Mouse (Mus musculus) CH12.LX (cell line): ENCODE results near the gene Tfr2. TPM values are rescaled to one million over a fixed set of nuclear protein-coding genes. Genes with fewer than 3 reads are reported as not detected.

Experiments
- DNase-seq: peaks from one replicate; pipeline ENCODE4 v3.0.0-alpha.2; 2013; ENCODE audit errors: extremely low read depth
- H3K27ac ChIP-seq: 2 replicates; pipeline ENCODE4 v1.5.1; 2012; ENCODE audit warnings: low read depth, mild to moderate bottlenecking, control low read depth, moderate library complexity; ENCODE audit not compliant: insufficient read depth
- H3K27me3 ChIP-seq: replicated peaks from 2 replicates; pipeline ENCODE3; 2012; ENCODE audit warnings: inconsistent platforms
- H3K36me3 ChIP-seq, 2 experiments: replicated peaks in 1 of 2; 2 replicates each; pipeline versions ENCODE3 to v1.6.1; 2012; ENCODE audit warnings: inconsistent platforms in 1 of 2, low read length in 1 of 2, mild to moderate bottlenecking in 1 of 2, mixed read lengths in 1 of 2, moderate library complexity in 1 of 2; ENCODE audit not compliant: control insufficient read depth in 1 of 2, insufficient read depth in 1 of 2
- H3K4me1 ChIP-seq, 2 experiments: 2 replicates each; pipeline ENCODE4 v1.6.1; 2012; ENCODE audit warnings: inconsistent platforms in 1 of 2, moderate library complexity in 1 of 2; ENCODE audit not compliant: insufficient read depth in 2 of 2, control insufficient read depth in 1 of 2
- H3K4me2 ChIP-seq: 2 replicates; pipeline ENCODE4 v1.6.1; 2012; ENCODE audit warnings: low read depth, mild to moderate bottlenecking, control low read depth; ENCODE audit not compliant: poor library complexity, insufficient read depth, severe bottlenecking
- H3K4me3 ChIP-seq, 3 experiments: fragments of 150-350 bp in 1 of 3; sonication (generic) in 1 of 3; replicated peaks in 1 of 3; 2 replicates each; pipeline versions ENCODE3 to v1.5.1; 2011 to 2012; ENCODE audit warnings: low read depth in 2 of 3, low read length in 2 of 3, mild to moderate bottlenecking in 2 of 3, moderate library complexity in 2 of 3, control low read depth in 1 of 3, improper control_type of control experiment in 1 of 3, inconsistent platforms in 1 of 3, mixed read lengths in 1 of 3; ENCODE audit not compliant: poor library complexity in 1 of 3
- H3K79me2 ChIP-seq: replicated peaks from 2 replicates; pipeline ENCODE4 v1.6.1; 2012; ENCODE audit warnings: mild to moderate bottlenecking, moderate library complexity; ENCODE audit not compliant: control insufficient read depth, poor library complexity, insufficient read depth, severe bottlenecking; ENCODE audit errors: extremely low read depth
- H3K9ac ChIP-seq: 2 replicates; pipeline ENCODE4 v1.6.1; 2012; ENCODE audit warnings: low read depth, mild to moderate bottlenecking, control low read depth, moderate library complexity; ENCODE audit not compliant: insufficient read depth
- H3K9me3 ChIP-seq: replicated peaks from 2 replicates; pipeline ENCODE3; 2012; ENCODE audit warnings: low read length, inconsistent platforms, mixed read lengths
- CHD1 ChIP-seq: IDR thresholded peaks from 2 replicates; pipeline ENCODE4 v1.6.1; 2012; ENCODE audit warnings: low read depth, low read length, improper control_type of control experiment, inconsistent platforms
- ELF1 ChIP-seq: IDR thresholded peaks from 2 replicates; pipeline ENCODE4 v1.6.1; 2014; ENCODE audit warnings: low read depth, mild to moderate bottlenecking, inconsistent platforms, low read length, improper control_type of control experiment
- GABPA ChIP-seq: IDR thresholded peaks from 2 replicates; pipeline ENCODE4 v1.6.1; 2012; ENCODE audit warnings: low read depth, low read length, improper control_type of control experiment, inconsistent platforms; ENCODE audit not compliant: insufficient replicate concordance
- JUN ChIP-seq: IDR thresholded peaks from 2 replicates; pipeline ENCODE4 v1.6.1; 2011; ENCODE audit warnings: low read depth, mild to moderate bottlenecking, low read length, improper control_type of control experiment, moderate library complexity; ENCODE audit not compliant: insufficient read depth
- KAT2A ChIP-seq: IDR thresholded peaks from 2 replicates; pipeline ENCODE4 v1.6.1; 2012; ENCODE audit warnings: low read length, improper control_type of control experiment, inconsistent platforms; ENCODE audit not compliant: insufficient replicate concordance
- MAZ ChIP-seq: IDR thresholded peaks from 2 replicates; pipeline ENCODE4 v1.6.1; 2012; ENCODE audit warnings: low read depth, mild to moderate bottlenecking, inconsistent platforms, low read length, improper control_type of control experiment, moderate library complexity
- MEF2A ChIP-seq: IDR thresholded peaks from 2 replicates; pipeline ENCODE4 v1.6.1; 2014; ENCODE audit warnings: low read depth, mild to moderate bottlenecking, inconsistent platforms, low read length, improper control_type of control experiment, borderline replicate concordance
- MXI1 ChIP-seq: IDR thresholded peaks from 2 replicates; pipeline ENCODE4 v1.6.1; 2011; ENCODE audit warnings: mild to moderate bottlenecking, low read depth, low read length, improper control_type of control experiment
- NELFE ChIP-seq: IDR thresholded peaks from 2 replicates; pipeline ENCODE4 v1.6.1; 2011; ENCODE audit warnings: low read depth, low read length, improper control_type of control experiment
- POLR2A ChIP-seq: IDR thresholded peaks from 2 replicates; pipeline ENCODE4 v1.6.1; 2011; ENCODE audit warnings: low read depth, mild to moderate bottlenecking, improper control_type of control experiment, low read length
- POLR2AphosphoS2 ChIP-seq: IDR thresholded peaks from 2 replicates; pipeline ENCODE4 v1.6.1; 2011; ENCODE audit warnings: low read depth, low read length, improper control_type of control experiment
- RCOR1 ChIP-seq: conservative IDR thresholded peaks from 2 replicates; pipeline ENCODE4 v1.6.1; 2012; ENCODE audit warnings: low read depth, mild to moderate bottlenecking, inconsistent platforms, low read length, improper control_type of control experiment
- TBP ChIP-seq: conservative IDR thresholded peaks from 2 replicates; pipeline ENCODE4 v1.6.1; 2011; ENCODE audit warnings: low read depth, low read length, improper control_type of control experiment
- TCF12 ChIP-seq: IDR thresholded peaks from 2 replicates; pipeline ENCODE4 v1.6.1; 2014; ENCODE audit warnings: low read depth, mild to moderate bottlenecking, inconsistent platforms, low read length, improper control_type of control experiment
- UBTF ChIP-seq: IDR thresholded peaks from 2 replicates; pipeline ENCODE4 v1.6.1; 2012; ENCODE audit warnings: low read depth, mild to moderate bottlenecking, inconsistent platforms, low read length, improper control_type of control experiment, moderate library complexity
- dilution Hi-C: fragments of 300-500 bp; cut with MboI; formaldehyde crosslinking; loops from 2 replicates; pipeline ENCODE4 v1.14.3; 2020; ENCODE audit warnings: low sequenced_read_pairs; ENCODE audit not compliant: extremely low pct_unique_long_range_greater_than_20kb, extremely low pct_ligation_motif_present
- in situ Hi-C: fragments of 300-500 bp; cut with MboI; formaldehyde crosslinking; loops from 3 replicates; pipeline ENCODE4 v1.14.3; 2019; ENCODE audit warnings: low sequenced_read_pairs, low pct_ligation_motif_present, low pct_unique_long_range_greater_than_20kb, mixed read lengths
- polyA plus RNA-seq: library from polyadenylated mRNA; unstranded; fragments of >175 nt; gene quantifications from 2 replicates; pipeline ENCODE4 v1.2.1, GENCODE M21; 2012; ENCODE audit warnings: low read depth; ENCODE audit not compliant: insufficient read length
- total RNA-seq, 2 experiments: library from RNA; depleted of rRNA; stranded (reverse); fragments of 300-350 nt in 1 of 2; fragments of >200 nt in 1 of 2; gene quantifications; 2 replicates each; pipeline ENCODE4 v1.2.3; 2012 to 2014

Gene Tfr2
- total and polyA plus RNA-seq, 3 experiments, result 0.67 to 2.2 (median 2.2) TPM

DNA sequence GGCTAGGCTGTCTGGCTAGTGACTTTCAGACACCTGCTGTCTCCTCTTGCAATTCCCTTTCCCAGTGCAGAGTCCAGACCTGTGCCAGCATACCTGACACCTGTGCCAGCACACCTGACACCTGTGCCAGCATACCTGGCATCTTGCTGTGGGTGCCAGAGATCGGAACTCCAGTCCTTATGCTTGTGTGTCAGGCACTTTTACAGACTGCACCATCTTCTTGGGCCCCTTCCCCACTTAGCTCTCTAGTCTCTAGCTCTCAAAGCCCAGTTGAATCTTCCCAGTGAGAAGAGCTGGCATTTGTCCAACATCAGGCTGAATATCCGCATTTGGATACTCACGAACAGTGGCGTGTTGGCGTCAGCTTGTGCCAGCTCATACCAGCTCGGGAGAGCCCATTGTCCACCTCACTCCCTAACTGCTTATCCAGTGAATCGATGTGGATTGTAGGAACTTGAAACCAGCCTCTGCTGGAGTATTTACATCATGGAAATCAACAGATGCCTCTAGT, 30.3 kb upstream of the Tfr2 start:
- Histone ChIP-seq H3K27ac (no peak overlapping the region), H3K9ac (no peak overlapping the region), H3K4me2 (no peak overlapping the region), H3K79me2 (no peaks in the 10 kb centered on the region), H3K4me3 (no peak overlapping the region), H3K27me3 (peaks cover 1% of the 10 kb centered on the region), H3K4me1 (peaks cover 0 to 8% of the 10 kb centered on the region in 2 experiments; a peak in 2 of 4 replicates), H3K36me3 (no peaks in the 10 kb centered on the region), H3K9me3 (no peaks in the 10 kb centered on the region)
- DNase-seq, result no peak
- dilution Hi-C loops, result no loop called here
- in situ Hi-C loops, result no loop called here
- TF ChIP-seq GABPA, result no peak
- no peak for TF ChIP-seq POLR2AphosphoS2
- TF ChIP-seq JUN, result no peak
- TF ChIP-seq ELF1, result no peak
- TF ChIP-seq UBTF, result no peak
- no peak for TF ChIP-seq NELFE
- no peak for TF ChIP-seq MAZ
- TF ChIP-seq KAT2A, result no peak
- no peak for TF ChIP-seq MXI1
- TF ChIP-seq TBP, result no peak
- no peak for TF ChIP-seq TCF12

DNA sequence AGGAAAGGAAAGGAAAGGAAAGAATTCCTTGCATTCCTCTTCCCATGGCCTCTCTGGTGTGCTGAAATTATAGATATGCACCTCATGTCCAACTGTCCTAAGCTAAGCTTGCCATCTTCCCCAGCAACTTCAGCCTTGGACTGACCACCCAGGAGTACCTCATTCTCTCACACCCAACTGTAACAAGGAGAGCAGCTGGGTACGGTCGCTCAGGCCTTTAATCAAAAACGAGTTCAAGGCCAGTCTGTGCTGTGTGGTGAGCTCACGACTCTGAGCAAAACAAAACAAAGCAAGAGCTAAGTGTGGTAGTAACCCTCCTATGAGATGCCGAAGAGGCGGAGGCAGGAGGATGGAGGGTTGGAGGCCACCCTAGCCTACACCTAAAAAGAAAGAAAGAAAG, 28.6 kb upstream of the Tfr2 start:
- H3K36me3 ChIP-seq, result no peaks in the 10 kb centered on the region
- H3K9ac ChIP-seq, result no peak overlapping the region
- no peak for DNase-seq
- H3K4me3 ChIP-seq, result no peak overlapping the region
- H3K27me3 ChIP-seq, result peaks cover 6% of the 10 kb centered on the region
- no peaks in the 10 kb centered on the region for H3K79me2 ChIP-seq
- dilution Hi-C loops, result no loop called here
- no peaks in the 10 kb centered on the region for H3K9me3 ChIP-seq
- in situ Hi-C loops, result no loop called here
- H3K27ac ChIP-seq, result no peak overlapping the region
- no peaks in the 10 kb centered on the region for H3K4me1 ChIP-seq
- TF ChIP-seq GABPA, result no peak
- no peak for TF ChIP-seq MEF2A
- TF ChIP-seq TCF12, result no peak
- TF ChIP-seq CHD1, result no peak
- TF ChIP-seq RCOR1, result no peak
- no peak for TF ChIP-seq TBP
- no peak for TF ChIP-seq POLR2A
- TF ChIP-seq MAZ, result no peak
- no peak for TF ChIP-seq NELFE
- H3K4me2 ChIP-seq, result no peak overlapping the region
